Mouse (Mus musculus): Measurements from ENCODE around the gene Fpgs.

Gene Fpgs

DNA sequence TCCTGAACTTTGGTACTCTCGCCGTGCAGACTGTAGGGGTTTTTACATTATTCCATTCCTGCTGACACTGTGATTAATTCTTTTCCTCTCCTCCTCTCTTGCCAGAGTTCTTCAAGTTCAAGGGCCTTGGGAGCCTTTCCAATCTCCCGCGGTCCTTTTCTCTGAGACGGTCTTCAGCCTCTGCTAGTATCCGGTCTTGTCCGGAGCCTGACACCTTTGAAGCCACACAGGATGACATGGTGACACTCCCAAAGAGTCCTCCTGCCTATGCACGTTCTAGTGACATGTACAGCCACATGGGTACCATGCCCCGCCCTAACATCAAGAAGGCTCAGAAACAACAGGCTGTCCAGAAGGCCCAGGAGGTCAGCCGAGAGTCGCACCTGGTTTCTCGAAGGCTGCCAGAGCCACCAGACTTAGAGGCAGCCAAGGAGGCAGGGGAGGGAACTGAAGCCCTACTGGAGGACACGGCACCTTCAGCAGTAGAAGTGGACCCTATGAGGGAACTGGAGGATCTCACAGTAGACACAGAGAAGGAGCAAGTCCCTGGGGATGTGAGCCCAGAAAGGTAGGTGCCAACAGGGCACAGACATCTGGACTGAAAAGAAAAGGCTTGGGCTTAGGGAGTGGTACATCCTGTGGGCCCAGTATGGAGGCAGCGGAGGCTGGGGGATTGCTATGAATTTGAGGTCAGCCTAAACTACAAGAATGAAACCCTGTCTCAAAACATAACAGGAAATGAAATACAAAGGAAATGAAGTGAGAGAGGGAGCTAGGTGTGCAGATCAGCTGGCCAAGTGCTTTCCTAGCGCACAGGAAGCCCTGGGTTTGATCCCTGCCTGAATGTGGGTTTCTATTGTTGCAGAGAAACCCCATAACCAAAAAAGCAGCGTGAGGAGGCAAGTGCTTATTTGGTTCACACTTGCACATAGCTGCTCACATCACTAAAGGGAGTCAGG is 21.2 kb upstream of the Fpgs start:
- DNase-seq (ENCODE audit: low spot score) = no peak

DNA sequence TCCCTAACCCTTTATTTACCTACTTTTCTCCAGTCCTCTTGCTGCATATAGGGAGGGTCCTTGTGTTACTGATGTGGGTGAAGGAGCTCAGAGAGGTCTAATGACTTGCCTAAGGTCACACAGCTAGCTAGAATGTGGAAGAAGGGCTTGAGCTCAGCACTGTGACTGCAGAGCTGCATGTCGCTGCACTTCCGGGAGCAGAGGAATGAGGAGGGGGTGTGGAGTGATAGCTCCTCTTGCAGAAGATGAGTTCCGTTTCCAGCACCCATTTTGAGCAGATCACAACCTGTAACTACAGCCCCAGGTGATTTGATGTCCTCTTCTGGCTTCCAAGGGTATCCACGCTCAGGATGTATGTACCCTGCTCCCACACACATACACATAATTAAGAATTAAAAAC is 20.2 kb upstream of the Fpgs start:
- DNase-seq (ENCODE audit: low spot score) = no peak

DNA sequence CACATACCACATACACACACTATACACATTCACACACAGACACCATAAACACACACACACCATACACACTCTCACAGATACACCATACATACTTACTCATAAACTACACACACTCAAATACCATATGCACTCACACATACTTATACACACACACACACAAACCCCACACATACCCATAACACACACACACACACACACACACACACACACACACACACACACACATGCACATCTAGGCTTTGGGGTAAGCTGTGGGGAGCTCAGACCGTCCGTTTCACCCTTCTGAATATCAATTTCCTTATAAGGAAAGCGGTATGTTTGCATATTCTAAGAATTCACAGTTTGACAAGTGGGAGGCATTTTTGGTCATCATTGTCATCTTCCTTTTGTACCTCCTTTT is 18.6 kb upstream of the Fpgs start:
- no peak for DNase-seq (ENCODE audit: low spot score)

DNA sequence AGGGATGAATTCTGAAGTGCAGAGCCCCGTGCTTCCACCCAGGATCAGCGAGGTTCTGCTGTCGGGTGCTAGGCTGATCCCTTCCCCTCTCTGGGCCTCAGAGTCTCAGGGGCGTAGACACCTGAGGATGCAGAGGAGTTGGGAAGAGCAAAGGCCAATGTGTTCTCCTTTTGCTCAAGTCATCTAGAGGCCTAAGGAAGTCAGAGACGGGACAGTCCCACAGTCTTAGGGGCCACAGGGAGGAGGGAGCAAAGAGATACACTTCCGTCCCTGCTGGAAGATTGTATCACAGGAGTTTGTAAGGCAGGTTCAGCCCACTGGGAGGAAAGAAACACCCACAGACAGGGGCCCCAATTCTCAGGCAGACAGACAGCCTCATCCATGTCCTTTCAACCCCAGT is 18.1 kb upstream of the Fpgs start:
- DNase-seq (ENCODE audit: low spot score) = no peak

DNA sequence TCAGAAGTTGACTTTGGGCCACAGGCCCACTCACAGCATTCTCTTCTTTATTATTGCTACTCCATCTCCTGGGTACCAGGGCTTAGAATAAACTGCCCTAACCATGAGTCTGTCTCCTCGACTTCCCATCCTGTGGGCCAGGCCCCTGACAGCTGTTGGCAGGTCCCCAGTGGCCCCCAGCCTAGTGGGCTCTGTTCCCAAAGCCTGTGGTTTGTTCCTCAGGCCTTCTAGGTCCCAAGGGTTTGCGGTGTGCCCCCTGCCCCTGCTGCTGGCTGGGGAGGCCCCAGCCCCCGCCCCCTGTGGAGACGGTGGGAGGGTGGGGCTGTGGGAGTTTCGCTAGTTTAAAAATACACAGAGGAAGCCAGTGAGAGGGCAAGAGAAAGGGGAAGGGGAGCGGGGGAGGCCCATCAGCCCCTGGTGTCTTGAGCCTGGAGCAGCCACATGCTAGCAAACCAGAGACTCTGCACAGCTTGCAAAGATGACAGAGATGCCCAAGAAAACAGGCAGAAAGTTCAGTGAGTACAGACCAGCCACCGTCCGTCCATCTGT is 16.8 kb upstream of the Fpgs start, which contains the start of gene Sh2d3c:
Gene Sh2d3c, plus strand, starts transcription at position 375 of the 549 bp plus-strand sequence.
- DNase-seq (ENCODE audit: low spot score) = no peak

DNA sequence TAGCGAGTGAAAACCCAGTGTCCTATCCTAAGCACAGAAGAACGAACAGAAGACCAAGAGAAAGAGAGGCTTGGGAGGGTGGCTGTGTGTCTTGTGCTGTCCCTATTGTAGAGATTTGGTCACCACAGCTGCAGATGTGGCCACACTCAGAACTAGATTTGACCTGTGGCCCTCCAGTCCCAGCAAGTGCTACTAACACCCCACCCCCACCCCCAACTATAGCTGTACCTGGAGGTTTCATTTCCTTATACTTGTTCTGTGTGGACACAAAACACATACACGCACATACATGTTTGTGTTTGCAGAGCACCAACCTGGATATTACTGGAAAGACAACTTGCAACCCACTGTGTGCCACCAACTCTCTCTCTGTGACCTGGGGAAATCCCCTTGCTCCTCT is 16.1 kb upstream of the Fpgs start:
- DNase-seq (ENCODE audit: low spot score) = no peak

DNA sequence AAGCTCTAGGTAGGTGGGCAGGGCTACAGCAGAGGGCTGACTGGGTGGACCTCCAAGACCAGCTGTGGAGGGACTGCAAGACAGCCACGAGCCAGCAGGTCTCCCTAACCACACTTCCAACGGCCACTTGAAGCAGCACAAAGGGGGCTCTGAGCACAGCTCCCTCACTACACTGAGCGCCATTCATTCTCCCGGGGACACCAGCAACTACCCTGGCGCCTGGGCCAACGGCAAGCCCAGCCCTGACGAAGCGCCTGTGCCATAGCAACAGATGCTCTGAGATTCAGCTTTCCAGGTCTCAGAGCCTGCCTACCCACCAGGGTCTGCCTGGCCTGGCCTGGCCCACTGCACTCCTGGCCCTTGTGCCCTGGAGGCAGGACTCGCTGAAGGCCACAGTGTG is 14.8 kb upstream of the Fpgs start:
- no peak for DNase-seq (ENCODE audit: low spot score)

DNA sequence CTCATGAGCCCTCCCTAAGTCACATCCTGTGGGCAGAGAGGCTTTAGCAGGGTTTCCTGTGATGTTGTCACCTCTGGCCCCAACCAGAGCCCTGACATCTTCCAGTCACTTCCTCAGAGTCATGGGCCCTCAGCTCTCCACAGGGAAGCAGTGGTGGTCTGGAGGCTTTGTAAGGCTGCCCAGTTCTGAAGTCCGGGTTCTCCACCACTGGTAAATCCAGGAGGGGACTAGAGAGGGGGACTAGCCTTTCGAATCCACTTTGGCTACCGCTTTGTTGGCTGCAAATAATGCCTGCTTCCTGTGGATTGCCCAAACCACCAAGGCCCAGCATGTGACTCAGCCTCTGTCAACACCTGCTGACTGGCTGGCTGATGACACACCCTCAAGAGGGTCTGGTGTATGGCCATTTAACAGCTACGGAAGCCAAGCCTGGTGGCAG is 11.1 kb upstream of the Fpgs start:
- no peak for DNase-seq (ENCODE audit: low spot score)

DNA sequence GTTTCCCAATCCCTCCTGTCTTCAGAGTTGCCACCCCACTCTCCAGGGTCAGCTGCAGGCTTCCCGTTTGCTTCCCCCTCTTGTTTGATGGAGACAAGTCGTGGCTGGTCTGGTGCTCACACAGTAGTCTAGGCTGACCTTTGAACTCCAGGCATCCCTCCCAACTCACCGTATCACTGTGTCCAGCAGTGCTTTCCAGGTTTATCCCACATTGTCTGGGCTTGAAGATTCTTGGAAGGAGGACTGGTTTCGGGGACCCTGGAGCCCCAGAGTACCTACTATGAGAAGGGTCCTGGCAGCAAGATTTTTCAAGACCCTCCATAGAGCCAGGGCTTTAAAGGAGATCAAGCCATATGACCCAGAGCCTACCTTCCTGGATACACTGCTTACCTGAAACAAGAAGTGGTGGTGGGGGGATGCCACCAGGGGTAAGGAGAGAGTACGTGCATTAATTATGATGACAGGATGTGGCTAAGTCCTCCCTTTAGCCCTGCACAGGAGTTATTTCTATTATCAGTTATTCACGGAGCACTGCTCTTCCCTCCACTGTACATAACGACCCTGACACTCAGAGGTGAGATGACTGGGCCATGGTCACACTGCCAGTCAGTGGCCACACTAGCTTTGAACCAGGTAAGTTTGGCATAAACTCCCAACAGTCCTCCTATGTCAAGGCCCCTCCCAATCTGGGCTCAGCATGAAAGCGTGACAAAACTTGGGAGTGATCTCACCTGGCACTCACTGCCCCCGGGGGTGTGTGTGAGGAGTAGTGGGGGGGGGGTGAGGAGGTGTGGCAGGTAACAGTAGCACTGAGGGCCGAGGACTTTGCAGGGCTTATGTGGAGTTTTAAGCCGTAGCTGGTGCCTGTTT is 10.4 kb upstream of the Fpgs start:
- no peak for DNase-seq (ENCODE audit: low spot score)

DNA sequence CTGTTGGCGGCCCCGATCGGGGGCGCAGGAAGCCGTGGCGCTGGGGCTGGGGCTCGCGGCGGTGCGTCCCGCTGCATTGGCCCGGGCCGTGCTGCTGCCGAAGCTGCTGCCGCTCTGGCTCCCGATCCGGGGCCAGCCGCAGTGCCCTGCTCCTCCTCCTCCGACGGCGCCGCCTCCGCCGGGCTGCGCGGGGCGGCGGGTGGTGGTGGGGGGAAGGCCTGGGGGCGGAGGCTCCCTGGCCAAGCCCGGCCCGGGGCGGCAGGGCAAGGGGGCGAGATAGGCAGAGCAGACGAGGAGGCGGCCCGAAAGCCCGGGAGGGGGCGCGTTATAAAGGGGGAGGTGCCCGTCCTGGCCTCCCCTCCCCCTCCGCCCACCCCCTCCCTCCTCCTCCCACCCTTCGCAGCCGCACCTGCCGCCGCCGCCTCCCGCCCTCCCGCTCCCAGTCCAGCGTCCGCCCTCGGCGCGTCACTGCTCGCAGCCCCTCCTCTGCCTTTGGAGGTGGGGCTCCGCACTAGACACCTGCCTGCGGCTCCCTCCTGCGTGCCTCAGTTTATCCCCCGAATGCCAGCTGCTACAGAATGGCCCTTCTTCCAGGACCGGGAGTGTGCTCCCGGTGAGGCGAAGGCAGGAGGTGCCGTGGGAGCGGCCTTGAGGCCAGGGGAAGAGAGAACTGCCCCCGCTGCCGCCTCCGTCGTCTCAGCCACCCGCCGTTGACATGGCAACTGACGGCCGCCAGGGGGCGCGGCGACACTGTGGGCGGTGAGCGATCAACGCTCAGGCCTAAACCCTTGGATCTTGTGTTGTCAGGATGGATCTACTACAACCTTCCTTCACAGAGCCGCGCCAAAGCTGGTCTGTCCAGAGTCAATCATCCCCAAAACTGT is 9.2 kb upstream of the Fpgs start, which contains the start of gene Cdk9:
Gene Cdk9, minus strand, starts transcription at position 143 of the 884 bp plus-strand sequence.
- peak; percentile 95 for DNase-seq (ENCODE audit: low spot score)

DNA sequence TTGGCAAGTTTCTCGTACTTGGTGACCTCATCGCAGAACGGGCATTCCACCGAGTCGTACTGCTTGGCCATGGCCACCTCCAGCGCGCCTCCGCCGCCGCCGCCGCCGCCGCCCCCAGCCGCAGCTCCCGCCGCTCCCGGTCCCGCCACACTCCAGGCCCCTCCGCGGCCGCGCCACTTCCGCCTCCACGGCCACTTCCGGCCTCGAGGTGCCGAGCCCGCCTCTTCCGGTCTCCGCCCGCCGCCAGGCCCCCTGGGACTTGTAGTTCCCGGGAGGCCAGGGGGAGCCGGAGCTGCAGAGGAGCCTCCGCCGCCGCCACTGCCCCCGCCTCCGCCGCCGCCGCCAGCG is 8.6 kb upstream of the Fpgs start:
- peak; percentile 89 for DNase-seq (ENCODE audit: low spot score)

DNA sequence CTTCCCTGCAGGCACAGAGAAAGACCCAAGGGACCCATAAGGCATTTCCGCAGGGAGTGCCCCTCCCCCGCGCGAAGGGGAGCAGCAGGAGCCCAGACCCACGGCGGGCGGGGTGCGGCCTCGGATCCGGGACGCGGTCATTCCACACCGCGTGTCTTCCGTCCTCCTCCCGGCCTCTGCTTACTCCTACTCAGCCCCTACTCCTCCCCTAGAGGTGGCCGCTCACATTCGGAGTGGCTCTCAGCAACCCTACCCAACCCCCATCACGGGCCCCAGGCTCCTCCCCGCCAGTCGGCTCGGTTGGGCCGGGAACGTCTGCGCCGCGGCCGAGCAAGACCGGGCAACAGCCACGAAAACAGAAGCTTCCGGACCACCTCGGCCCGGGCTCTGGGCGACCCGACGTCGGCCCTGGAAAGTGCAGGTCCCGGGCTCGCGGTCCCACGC is 8.2 kb upstream of the Fpgs start:
- DNase-seq (ENCODE audit: low spot score) = peak; percentile 57

DNA sequence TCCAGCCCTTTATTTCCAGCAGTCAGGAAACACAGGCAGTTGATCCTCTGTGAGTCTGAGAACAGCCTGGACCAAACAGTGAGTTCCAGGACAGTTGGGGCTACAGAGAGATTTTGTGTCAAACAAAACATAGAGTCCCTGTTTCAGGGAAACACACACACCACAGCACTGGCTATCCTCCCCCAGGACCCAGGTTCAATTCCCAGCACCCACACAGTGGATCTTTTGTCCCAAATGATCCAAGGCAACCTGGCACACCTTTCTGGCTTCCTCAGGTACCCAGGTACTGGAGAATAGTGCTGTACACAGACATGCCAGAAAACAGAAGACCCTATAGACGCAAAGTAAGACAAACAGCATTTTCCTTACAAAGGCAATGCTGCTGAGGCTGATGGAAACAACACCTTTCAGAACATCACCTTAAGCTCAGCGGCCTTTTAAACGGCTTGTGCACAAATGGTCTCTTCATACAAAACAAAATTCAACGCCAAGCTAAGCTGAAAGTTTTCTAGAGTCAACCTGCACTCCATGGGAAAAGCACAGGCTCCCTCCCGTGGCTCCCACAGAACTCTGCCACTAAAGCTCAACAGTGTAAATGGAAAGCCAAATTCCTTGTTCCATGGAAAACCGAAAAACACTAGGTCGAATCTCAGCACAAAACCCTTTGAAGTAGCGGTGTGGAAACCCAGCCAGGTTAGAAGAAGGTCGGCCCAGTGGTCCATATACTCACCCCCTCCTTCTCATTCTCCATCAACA is 7.5 kb upstream of the Fpgs start:
- DNase-seq (ENCODE audit: low spot score) = no peak

DNA sequence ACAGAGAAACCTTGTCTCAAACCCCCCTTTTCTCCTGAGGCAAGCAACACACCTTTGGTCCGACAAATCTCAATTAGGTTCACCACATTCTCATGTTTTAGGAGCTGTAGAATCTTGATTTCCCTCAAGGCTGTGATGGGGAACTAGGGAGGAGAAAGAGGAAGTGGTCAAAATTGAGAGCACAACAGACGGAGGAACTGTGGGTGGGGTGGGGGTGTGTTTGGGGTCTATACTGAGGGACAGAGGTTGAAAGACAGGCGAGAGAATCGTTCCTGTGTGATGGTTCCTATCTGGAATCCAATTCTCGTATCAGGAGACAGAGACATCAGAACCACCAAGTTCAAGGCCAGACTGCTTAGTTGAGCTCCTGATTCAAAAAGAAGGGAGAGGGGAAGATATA is 6.5 kb upstream of the Fpgs start:
- no peak for DNase-seq (ENCODE audit: low spot score)

DNA sequence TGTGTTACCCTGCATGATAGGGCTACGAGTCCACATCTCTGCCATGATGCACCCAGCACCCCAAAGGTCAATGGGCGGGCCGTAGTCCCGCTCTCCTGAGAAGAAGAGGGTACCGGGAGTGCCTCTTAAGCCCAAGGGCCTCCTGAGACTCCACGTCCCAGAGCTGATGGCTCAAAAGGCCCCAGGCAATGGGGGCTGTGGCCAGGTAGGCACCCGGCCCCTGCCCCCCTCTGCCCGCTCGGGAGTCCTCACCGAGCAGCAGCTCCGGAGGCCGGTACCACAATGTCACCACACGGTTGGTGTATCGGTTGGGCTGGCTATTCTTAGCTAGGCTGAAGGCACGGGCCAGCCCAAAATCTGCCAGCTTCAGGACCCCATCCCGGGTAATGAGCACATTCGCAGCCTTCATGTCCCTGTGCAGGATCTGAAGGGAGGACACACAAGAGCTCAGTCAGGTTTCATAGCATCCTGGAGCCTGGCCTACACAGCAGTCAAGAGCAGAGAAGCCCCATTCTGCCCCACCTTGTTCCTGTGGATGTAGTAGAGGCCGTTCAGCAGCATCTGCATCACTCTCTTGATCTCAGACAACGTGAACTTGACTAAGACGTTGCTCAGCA is 5.7 kb upstream of the Fpgs start:
- no peak for DNase-seq (ENCODE audit: low spot score)

DNA sequence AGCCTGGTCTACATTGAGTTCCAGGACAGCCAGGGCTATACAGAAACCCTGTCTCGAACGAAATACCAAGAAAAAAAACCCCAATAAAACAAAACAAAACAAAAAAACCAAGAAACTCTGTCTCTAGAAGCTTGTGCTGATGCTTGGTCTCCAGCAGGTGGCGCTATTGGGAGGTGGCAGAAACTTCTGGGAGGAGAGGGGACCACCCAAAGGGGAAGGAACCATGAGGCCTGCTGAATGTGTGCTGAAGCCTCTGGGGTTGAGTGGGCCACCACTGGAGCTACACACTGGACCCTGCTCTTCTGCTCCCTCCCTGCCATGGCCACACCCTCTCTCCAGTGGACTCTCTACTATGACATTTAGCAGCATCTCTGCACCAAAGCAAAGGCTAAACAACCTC is 4.7 kb upstream of the Fpgs start:
- DNase-seq (ENCODE audit: low spot score) = peak; percentile 57

DNA sequence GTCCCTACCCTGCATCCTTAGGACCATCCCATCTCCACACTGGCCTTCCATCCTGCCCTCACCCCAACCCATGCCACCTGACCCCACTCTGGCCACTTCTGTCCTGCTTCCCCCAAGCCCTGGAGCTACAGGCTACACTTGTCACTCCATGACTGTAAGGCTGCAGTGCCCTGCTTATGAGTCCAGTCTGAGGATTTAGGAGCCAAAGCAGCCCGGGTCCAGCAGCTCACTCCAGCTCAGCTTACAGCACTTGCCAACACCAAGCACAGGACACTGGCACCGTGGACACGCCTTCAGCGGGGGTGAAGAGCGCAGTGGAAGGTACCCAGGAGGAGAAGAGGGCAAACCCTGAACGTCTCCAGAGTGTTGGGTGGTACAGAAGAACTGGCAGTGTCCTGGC is 3.0 kb upstream of the Fpgs start:
- no peak for DNase-seq (ENCODE audit: low spot score)

DNA sequence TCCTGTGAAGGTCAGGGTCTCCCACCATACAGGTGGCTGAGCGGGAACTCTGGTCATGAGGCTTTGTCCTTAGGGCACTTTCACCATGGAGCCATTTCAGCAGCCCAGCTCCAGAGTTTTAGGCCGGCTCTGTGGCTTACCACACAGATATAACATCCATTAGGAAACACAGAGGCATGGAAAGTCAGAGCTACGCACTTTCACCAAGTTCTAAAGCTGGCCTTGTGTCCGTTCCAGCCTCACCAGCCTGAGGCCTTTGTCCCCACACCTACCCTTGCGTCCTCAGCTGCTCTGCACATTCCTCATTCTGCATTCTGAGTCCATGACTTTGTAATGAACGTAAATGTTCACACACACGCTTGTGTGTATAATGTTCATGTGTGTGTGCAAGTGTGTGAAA is 1.1 kb upstream of the Fpgs start:
- DNase-seq (ENCODE audit: low spot score) = no peak

DNA sequence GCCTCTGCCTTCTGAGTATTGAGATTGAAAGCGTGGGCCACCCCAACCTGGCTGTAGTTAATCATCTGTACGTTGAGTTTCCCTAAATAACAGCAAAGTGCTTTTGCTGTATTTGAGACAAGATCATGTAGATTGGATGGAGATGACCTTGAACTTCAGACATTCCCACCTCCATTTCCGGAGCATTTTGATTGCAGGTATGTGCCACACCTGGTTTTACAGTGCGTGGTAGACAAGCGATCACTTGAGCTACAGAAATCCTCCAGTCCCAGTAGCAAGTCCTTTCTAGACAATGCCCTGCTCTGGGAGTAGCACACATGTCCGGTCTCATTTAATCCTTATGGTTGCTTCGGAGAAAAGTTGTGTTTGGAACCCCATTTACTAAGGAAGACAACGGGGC is 899 bp downstream of the Fpgs start:
- no peak for DNase-seq (ENCODE audit: low spot score)

DNA sequence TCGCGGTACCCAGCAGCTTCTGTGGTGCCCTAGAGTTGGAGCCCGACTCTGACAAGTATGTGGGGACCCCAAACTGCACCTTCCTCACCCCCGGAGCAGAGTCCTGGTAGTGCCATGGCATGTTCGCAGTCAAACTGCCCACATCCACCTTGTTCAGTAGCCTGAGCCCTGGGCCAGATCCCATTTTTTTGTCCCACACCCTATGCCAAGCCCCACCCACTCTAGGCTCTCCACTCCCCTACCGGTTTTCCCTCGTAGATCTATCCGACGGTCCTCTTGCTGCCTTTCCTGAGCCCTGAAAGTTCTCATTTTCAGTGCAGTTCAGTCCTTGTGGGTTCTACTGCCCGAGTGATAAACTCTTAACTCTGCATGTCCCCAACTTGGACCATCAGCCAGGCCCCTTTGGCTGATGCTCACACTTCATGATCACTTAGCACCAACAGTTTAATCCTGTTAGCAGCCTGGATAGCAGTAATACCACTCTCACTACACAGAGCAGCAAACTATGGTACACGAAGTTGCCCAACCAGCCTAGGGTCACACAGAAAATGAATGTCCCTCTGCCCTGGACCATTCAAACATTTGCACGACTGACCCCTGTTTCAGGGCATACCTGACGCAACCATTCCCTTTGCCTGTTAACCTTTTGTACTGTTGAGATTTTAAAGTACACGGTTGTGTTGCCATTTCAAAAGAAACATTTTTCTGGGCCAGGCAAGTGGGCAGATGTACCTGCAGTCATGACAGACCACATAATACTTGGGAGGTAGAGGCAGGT is 2.8 kb downstream of the Fpgs start:
- DNase-seq (ENCODE audit: low spot score) = no peak

All from ovary, postnatal 14 days (tissue).